Mouse (Mus musculus): ENCODE measurements around the gene Krtap13-1. TPM values are rescaled to one million over a fixed set of nuclear protein-coding genes. Genes with fewer than 3 reads are reported as not detected.

The Krtap13-1 gene
- total RNA-seq, 1 experiment from 2014 or later, result not detected

Other genes with a start within 250 kb of the Krtap13-1 start
- not detected in 3 replicates for gene Cldn17, start 221.9 kb upstream of the Krtap13-1 start, total RNA-seq (2017)
- gene Cldn8, start 165.7 kb upstream of the Krtap13-1 start, total RNA-seq (2017), result not detected in 3 replicates
- not detected in 3 replicates for gene Krtap24-1, start 116.6 kb upstream of the Krtap13-1 start, total RNA-seq (2017)
- not detected in 3 replicates for gene 2310079G19Rik, start 101.2 kb upstream of the Krtap13-1 start, total RNA-seq (2017)
- gene Krtap26-1, start 81.1 kb upstream of the Krtap13-1 start, total RNA-seq (2017), result not detected in 3 replicates
- not detected in 3 replicates for gene Krtap27-1, start 57.2 kb upstream of the Krtap13-1 start, total RNA-seq (2017)
- gene 2310061N02Rik, start 20.9 kb upstream of the Krtap13-1 start, total RNA-seq (2017), result not detected in 3 replicates
- gene Krtap13, start 22.8 kb downstream of the Krtap13-1 start, total RNA-seq (2017), result not detected in 3 replicates
- not detected in 3 replicates for gene 2310034C09Rik, start 30.0 kb downstream of the Krtap13-1 start, total RNA-seq (2017)
- not detected in 3 replicates for gene 2310057N15Rik, start 45.3 kb downstream of the Krtap13-1 start, total RNA-seq (2017)
- not detected in 3 replicates for gene Gm5965, start 49.0 kb downstream of the Krtap13-1 start, total RNA-seq (2017)
- gene Gm20741, start 83.4 kb downstream of the Krtap13-1 start, total RNA-seq (2017), result not detected in 3 replicates
- not detected in 3 replicates for gene Krtap15, start 91.4 kb downstream of the Krtap13-1 start, total RNA-seq (2017)
- not detected in 3 replicates for gene Krtap14, start 97.3 kb downstream of the Krtap13-1 start, total RNA-seq (2017)
- gene Krtap19-1, start 140.5 kb downstream of the Krtap13-1 start, total RNA-seq (2017), result not detected in 3 replicates
- gene Krtap19-2, start 145.4 kb downstream of the Krtap13-1 start, total RNA-seq (2017), result not detected in 3 replicates
- not detected in 3 replicates for gene Krtap19-3, start 149.2 kb downstream of the Krtap13-1 start, total RNA-seq (2017)
- gene Krtap19-4, start 156.2 kb downstream of the Krtap13-1 start, total RNA-seq (2017), result not detected in 3 replicates
- not detected in 3 replicates for gene Krtap19-5, start 167.6 kb downstream of the Krtap13-1 start, total RNA-seq (2017)
- not detected in 3 replicates for gene Krtap19-9b, start 203.4 kb downstream of the Krtap13-1 start, total RNA-seq (2017)
- not detected in 3 replicates for gene Krtap16-3, start 234.0 kb downstream of the Krtap13-1 start, total RNA-seq (2017)